Mouse (Mus musculus): Measurements from ENCODE around the gene Slc6a21. TPM values are rescaled to one million over a fixed set of nuclear protein-coding genes. Genes with fewer than 3 reads are reported as not detected.

Slc6a21 gene
- total RNA-seq, 2 experiments from 2014 or later: not detected

DNA sequence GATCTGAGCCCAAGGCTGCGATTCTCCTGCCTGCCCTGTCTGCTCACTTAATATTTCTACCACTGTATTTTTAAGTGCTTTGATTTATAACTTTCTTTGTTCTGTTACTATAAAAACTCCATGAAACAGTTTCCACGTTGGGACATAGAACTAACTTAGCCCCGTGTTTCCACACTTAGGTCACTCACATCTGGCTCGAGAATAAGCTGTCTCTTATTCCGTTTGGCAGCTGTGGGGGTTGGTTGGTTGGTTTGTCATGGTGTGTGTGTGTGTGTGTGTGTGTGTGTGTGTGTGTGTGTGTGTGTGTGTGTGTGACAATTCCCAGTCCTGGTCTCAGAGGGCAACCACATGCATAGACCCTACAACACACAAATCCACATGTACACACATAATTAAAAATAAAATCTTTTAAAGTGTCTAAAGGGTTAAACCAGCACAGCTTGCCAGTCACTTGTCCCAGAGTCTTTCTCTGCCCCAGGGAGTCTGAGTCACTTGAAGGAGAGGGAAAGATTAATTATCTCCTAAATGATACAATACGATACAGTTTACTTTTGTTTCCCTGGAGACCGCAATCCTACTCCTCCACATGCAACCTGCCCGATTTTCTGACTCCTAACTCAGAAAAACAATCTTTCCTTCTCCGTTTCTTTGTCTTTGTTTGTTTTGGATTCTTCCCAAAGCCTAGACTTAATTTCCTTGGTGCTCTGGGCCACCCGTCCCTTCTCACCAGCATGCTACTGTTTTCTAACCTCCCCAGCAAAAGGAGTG lies 35.6 kb downstream of the Slc6a21 start:
- DNase-seq: no peak
- intact Hi-C loops (cut with DNase I): no loop called here

DNA sequence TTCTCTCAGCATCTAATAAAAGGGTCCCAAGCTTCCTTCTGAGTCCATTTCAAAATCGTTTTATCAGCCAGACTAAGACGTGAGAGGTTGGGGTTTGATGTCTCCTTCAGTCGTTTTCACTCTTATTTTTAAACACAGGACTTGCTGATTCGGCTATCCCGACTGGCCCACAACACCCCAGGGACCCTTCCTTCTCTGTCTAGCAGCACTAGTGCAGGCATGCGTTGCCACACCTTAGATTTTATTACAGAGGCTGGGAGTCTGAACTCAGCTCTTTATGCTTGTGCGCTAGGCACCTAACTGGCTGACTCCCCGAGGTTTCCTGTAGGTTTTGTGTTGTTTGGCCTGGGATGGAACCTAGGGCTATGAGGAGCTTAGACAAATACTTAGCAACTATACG lies 36.2 kb downstream of the Slc6a21 start:
- no peak for DNase-seq
- intact Hi-C loops (cut with DNase I): no loop called here

DNA sequence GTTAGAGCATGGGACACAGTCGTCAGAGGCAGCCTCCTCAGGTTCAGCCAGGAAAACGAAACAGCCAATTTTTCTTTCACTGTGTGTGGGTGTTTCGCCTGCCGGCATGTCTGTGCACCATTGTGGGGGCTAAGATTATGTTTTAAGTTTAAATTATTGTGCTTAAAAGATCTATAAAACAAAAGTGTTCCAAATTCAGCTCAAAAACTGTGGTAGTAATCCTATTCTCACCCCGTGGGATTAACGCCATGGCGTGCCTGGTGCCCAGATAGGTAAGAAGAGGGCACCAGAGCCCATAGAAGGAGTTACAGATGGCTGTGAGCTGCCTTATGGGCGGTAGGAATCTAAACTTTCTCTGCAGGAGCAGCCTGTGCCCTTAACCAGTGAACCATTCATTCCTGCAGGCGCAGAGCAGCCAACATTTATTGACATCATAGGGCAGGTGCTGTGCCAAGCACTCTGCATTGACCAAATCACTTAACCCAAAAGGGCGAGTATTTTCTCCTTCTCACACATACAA lies 37.9 kb downstream of the Slc6a21 start:
- no peak for DNase-seq
- intact Hi-C loops (cut with DNase I): no loop called here

DNA sequence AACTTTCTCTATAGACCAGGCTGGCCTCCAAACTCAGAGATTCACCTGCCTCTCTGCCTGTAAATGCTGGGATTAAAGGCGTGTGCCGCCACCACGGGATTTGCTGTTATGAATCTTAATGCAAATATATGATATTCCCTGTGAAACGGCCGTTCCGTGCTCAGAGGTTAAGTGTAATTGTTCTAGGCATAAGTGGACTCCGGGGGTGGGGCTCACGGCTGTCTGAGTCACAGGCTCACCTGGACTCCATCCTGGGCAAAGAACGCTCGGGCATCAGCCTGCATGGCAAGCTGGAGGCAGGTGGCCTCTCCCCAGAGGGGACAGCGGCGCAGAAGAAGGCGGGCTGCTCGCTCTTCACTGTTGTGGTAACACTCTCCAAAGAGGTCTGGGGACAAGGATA lies 39.2 kb downstream of the Slc6a21 start:
- DNase-seq: no peak

DNA sequence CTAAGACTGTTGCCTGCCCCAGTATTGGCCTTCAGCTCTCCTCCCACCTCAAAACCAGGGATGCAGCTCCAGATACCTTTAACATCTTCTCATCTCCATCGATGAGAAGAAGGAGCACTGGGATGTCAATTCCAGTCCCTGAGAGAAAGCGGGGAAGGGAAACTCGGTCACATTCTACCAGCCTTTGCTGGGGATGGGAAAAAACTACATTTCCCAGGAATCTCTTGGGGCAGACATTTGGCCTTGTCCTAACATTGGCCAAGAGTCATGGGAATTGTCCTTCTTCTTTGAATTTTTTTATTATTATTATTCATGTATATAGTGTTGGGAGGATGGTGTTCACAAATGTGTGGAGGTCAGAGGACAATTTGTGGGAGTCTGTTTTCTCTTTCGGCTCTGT lies 44.9 kb downstream of the Slc6a21 start:
- DNase-seq: no peak
- intact Hi-C loops (cut with DNase I): no loop called here

More for the DNA sequence above, 39.2 kb downstream of the Slc6a21 start:
- intact Hi-C loops (cut with DNase I): no loop called here

DNA sequence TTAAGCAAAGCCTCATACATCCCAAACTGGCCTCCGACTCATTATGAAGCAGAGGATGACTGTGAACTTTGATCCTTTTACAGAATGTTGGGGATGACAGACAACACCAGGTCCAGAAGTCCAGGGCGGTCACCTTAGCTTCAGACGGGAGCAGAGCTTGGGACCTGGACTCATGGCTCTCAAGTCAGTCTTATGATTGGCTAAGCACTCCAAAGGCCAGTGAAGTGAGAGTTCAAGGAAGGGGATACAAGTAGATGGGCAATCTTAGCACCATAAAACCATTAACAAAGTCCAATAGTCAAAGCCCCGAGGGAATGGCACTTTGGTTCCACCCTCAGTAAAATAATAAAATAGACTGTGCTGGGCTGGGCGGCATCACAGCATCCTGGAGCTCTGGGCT lies 45.8 kb downstream of the Slc6a21 start:
- intact Hi-C loops (cut with DNase I): no loop called here
- no peak for DNase-seq

DNA sequence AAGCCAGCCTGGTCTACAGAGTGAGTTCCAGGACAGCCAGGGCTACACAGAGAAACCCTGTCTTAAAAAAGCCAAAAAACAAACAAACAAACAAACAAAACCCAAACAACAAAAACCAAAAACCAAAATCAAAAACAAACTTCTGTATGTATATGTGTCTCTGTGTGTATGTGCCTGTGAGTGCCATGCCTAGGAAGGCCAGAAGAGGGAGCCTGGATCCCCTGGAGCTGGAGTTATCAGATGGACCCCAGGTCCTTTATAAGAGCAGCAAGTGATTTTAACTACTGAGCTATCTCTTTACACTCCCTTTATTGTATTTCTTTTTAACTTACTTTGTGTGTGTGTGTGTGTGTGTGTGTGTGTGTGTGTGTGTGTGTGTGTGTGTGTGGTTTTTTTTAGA lies 48.5 kb downstream of the Slc6a21 start:
- no peak for DNase-seq
- intact Hi-C loops (cut with DNase I): no loop called here

DNA sequence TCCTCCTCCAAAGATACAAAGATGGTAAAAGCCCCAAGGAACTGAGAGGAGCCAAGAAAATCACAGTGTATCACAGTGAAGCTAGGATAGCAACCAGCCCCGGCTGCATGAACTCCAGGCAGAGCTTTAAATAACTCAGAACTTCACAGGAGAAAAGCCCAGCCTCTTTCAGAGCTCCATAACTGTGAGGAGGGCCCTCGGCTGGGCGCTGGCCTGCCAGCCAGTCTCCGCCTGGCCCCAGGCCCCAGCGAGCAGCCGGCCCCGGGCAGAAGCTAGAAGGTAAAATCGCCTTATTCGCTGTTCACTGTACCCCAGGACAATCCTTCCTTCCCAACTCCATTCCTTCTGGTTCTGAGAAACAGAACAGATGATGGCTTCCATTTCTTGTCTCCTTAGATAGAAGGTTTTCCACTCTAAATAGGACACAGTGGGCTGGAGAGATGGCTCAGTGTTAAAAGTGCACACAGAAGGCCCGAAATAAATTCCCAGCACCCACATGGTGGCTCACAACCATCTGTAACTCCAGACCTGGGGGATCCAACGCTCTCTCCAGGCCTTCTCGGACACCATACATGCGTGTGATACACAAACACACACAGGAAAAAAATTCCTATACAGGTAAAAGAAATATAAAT lies 51.6 kb downstream of the Slc6a21 start:
- intact Hi-C loops (cut with DNase I): no loop called here
- no peak for DNase-seq

DNA sequence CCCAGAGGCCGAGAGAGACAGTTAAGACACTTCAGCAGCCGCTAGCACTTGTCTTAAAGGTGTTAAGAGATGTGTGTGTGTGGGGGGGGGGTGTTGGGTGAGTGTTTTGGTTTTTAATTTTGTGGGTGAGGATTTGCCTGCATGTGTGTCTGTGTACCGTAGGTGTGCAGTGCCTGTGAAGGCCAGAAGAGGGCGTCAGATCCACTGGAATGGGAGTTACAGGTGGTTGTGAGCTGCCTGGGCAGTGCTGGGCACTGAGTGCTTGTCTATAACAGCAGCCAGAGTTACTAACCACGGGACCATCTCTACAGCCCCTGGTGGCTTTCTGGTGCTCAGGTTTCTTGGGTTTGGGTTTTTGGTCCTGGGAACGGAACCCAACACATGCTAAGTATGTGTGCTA lies 54.2 kb downstream of the Slc6a21 start:
- intact Hi-C loops (cut with DNase I): no loop called here
- no peak for DNase-seq

DNA sequence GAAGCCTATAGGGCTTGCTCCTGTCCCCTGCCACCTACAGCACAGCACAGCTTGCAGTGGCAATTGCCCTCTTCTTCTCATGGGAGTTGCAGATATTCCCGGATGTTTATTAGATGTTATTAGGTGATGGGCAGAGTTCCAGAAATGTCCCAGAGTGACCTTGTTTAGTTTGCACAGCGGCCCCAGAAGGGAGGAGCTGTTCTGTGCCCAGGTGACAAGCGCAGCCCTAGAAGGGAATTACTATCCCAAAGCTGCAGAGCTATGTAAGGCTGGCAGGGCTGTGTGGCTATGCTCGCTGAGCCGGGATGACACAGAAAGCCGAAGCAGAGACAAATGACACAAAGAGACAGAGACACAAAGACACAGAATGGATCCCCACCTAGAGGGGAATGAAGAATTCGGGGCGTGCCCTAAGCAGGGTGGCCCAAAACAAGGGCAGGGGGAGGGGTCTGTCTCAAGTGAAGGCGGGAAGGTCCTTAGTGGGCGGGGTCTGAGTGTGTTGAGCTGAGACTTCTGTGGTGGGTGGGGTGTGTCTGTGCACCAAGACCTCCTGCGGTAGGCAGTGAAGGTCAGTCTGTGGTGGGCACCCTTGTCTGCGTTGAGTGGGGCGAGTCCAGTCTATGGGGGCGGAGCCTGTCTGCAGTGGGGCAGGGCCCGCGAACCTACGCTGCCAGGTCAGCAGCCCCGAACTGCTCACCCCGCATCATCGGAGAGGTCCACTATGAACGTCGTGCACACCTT lies 55.5 kb downstream of the Slc6a21 start:
- peak in 1 of 2 experiments; percentile 51 for DNase-seq
- intact Hi-C loops (cut with DNase I): loop anchor here (2.0 kb wide), 1 partner anchor 36 kb away; no protein-coding TSS in a partner anchor

DNA sequence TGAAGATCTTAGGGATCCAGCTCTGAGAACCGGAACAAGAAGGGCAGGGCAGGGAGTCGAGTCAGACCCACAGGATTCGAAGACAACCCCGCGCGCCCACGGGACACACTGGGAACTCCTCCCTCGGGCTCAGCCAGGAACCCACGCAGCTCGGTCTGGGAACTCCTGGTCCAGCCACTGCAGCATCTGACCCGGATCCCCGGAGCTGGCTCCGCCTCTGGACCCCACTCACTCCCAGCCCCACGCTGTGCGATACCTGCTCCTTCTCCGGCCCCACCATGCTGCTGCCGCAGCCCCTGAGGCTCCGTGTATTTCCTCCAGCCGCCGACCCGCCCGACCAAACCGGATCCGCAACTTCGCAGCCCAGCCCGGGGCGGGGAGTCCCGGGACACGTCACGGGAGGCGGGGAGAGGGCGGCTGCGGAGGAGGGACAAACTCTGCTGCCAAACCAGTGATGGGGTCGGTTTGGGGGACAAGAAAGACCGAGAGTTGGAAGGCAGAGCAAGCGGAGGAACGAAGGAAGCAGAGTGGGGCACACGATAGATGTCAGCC lies 56.2 kb downstream of the Slc6a21 start, which contains the start of gene Trpm4:
Gene Trpm4 (minus strand): TSS at position 350 of the 552 bp plus-strand sequence.
- intact Hi-C loops (cut with DNase I): loop anchor here (2.0 kb wide), 1 partner anchor 35 kb away; no protein-coding TSS in a partner anchor
- DNase-seq: peak; percentile 91 to 92

DNA sequence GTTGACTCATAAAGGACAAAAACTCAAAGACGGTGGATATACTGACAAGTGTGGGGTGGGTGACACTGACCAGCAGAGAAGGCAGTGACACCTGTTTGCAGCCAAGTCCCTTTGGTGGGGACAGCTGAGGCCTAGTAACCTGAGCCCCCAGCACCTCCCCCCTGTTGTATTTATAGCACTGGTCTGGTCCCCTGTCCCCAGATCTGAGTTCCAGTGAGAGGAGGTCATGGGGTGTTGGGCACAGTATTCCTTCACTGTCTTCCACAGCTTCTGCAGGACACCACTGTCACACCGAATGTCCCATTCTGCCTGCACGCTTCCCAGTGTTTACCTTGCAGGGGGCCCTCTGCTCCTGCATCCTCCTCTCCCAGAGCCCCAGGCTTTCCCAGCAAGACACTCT lies 57.3 kb downstream of the Slc6a21 start:
- no peak for DNase-seq
- intact Hi-C loops (cut with DNase I): no loop called here

DNA sequence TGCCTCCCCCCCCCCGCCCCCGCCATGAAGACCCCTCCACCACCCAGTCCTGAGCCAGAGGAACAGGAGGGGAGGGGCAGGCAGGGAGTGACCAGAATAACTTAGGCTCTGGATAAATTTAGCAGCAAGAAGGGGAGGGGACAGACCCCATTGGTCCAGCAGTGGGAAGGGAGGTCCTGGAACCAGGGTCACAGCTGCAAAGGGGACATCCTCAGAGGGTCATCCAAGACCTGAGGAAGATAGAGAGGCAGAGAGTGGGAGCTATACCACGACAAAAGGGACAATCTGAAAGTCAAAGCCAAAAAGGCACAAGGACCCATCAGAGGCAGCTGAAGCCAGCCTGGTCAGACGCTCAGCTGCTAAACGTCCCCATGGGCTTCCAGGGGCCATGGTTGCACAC lies 57.7 kb downstream of the Slc6a21 start, which contains the start of gene Hrc:
Gene Hrc (plus strand): TSS at position 235 of the 400 bp plus-strand sequence.
- peak in 1 of 2 experiments; percentile 52 for DNase-seq
- intact Hi-C loops (cut with DNase I): no loop called here

DNA sequence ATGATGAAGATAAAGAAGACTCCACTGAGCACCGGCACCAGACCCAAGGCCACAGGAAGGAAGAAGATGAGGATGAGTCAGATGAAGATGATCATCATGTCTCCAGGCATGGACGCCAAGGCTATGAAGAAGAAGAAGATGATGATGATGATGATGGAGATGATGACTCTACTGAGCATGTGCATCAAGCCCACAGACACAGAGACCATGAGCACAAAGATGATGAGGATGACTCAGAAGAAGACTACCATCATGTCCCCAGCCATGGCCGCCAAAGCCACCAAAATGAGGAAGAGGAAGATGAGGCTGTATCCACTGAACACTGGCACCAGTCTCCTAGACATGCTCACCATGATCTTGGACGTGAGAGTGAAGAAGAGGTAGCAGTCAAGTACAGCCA lies 59.0 kb downstream of the Slc6a21 start:
- DNase-seq: no peak
- intact Hi-C loops (cut with DNase I): no loop called here

DNA sequence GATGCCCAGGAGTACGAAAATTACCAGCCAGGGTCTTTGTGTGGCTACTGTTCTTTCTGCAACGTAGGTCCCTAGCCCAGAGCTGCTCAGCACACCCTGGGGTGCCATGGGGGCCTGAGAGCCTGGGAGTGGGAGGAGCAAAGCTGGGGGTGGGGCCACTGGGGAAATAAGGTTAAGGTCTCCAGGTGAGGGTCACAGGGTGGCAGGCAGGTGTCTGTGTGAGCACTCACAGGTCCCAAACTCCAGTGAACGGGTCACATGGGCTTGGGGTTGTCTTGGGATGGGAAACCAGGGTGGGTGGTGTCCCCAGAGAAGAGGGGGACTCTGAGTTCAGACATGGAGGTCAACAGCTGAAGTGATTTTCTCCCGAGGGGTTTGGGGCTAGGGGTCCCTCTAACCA lies 60.2 kb downstream of the Slc6a21 start:
- DNase-seq: no peak
- intact Hi-C loops (cut with DNase I): no loop called here

DNA sequence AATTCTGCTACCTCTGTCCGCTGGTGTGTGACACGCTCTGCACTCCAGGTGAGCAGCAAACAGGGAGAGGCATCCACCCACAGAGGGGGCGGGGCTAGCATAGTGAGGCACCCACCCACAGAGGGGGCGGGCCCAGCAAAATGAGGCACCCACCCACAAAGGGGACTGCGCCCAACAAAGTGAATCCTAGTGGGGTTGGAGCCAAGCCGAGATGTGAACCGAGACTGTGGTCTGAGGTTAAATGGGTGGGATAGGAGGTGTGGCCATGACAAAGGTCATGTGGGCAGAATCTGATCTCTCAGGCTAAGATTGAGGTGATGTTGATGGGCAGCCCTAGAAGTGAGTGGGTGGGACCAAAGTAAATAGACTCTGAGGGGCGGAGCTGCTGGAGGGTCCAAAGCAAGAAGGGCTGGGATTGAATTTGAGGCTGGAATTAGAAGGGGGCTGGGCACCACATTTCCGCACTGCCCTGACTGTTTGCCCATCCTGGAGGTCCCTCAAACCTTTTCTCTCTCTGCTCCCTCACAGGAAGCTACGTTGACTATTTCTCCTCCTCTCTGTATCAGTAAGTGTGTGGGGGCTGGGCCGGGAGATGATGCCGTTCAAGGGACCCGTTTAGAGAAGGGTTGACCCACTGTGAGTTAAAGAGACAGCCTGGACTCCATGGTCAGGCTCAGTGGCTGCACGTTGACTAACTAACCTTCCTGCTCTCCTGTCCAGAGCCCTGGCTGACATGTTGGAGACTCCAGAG lies 61.0 kb downstream of the Slc6a21 start:
- intact Hi-C loops (cut with DNase I): no loop called here
- no peak for DNase-seq

All from heart, postnatal 36 days (tissue).